Mouse (Mus musculus): ENCODE measurements around the gene Slc8b1. TPM values are rescaled to one million over a fixed set of nuclear protein-coding genes. Genes with fewer than 3 reads are reported as not detected.

Slc8b1 gene
- total and polyA plus RNA-seq, 2 experiments, result 40.6 to 52.4 TPM

- TF ChIP-seq CTCF (IDR thresholded peaks at IDR 0.05; ENCODE audit: low read depth, low read length), result no peak
- 90% methylated on average over 11 of the region's 11 CpGs for WGBS
- no peaks in the 10 kb centered on the region for H3K79me2 ChIP-seq (ENCODE audit: control insufficient read depth, insufficient read depth, low read length)
- H3K27ac ChIP-seq (replicated peaks; ENCODE audit: insufficient read depth, low read depth, low read length), result no peak overlapping the region
- H3K9ac ChIP-seq (ENCODE audit: low read depth, low read length), result no peak overlapping the region
- no peak for DNase-seq (ENCODE audit: extremely low read depth, low read depth, low spot score)
- H3K27me3 ChIP-seq (ENCODE audit: control insufficient read depth, insufficient read depth, low read length), result no peaks in the 10 kb centered on the region
- H3K4me3 ChIP-seq (ENCODE audit: insufficient read depth, low read depth, low read length), result no peak overlapping the region
- no peaks in the 10 kb centered on the region for H3K4me1 ChIP-seq (ENCODE audit: control insufficient read depth, insufficient read depth, low read length)
- H3K36me3 ChIP-seq (ENCODE audit: control insufficient read depth, insufficient read depth, low read length), result peaks cover 39% of the 10 kb centered on the region
Measured at GRCm38 (mm10) chr5:120548236-120548850, 37.4 kb downstream of the Slc8b1 start.

GRCm38 (mm10) chr5:120550137-120550536 is 39.2 kb downstream of the Slc8b1 start:
- 57% methylated on average over 5 of the region's 5 CpGs for WGBS
- Histone ChIP-seq H3K9ac (ENCODE audit: low read depth, low read length) (no peak overlapping the region), H3K36me3 (ENCODE audit: control insufficient read depth, insufficient read depth, low read length) (peaks cover 43% of the 10 kb centered on the region)

GRCm38 (mm10) chr5:120550673-120551072 is 39.7 kb downstream of the Slc8b1 start:
- Histone ChIP-seq H3K27ac (replicated peaks; ENCODE audit: insufficient read depth, low read depth, low read length) (no peak overlapping the region), H3K4me1 (ENCODE audit: control insufficient read depth, insufficient read depth, low read length) (no peaks in the 10 kb centered on the region), H3K4me3 (ENCODE audit: insufficient read depth, low read depth, low read length) (no peak overlapping the region), H3K27me3 (ENCODE audit: control insufficient read depth, insufficient read depth, low read length) (no peaks in the 10 kb centered on the region), H3K36me3 (ENCODE audit: control insufficient read depth, insufficient read depth, low read length) (peaks cover 44% of the 10 kb centered on the region), H3K9ac (ENCODE audit: low read depth, low read length) (no peak overlapping the region), H3K79me2 (ENCODE audit: control insufficient read depth, insufficient read depth, low read length) (no peaks in the 10 kb centered on the region)
- TF ChIP-seq POLR2A (IDR thresholded peaks at IDR 0.05; ENCODE audit: extremely low read depth, insufficient read depth, low read length) (no peak), CTCF (IDR thresholded peaks at IDR 0.05; ENCODE audit: low read depth, low read length) (no peak)
- WGBS, result 99% methylated on average over 5 of the region's 5 CpGs
- no peak for DNase-seq (ENCODE audit: extremely low read depth, low read depth, low spot score)

More at GRCm38 (mm10) chr5:120550137-120550536, 39.2 kb downstream of the Slc8b1 start:
- Histone ChIP-seq H3K4me3 (ENCODE audit: insufficient read depth, low read depth, low read length) (no peak overlapping the region), H3K27ac (replicated peaks; ENCODE audit: insufficient read depth, low read depth, low read length) (no peak overlapping the region), H3K79me2 (ENCODE audit: control insufficient read depth, insufficient read depth, low read length) (no peaks in the 10 kb centered on the region), H3K4me1 (ENCODE audit: control insufficient read depth, insufficient read depth, low read length) (no peaks in the 10 kb centered on the region), H3K27me3 (ENCODE audit: control insufficient read depth, insufficient read depth, low read length) (no peaks in the 10 kb centered on the region)
- DNase-seq (ENCODE audit: extremely low read depth, low read depth, low spot score), result no peak
- TF ChIP-seq CTCF (IDR thresholded peaks at IDR 0.05; ENCODE audit: low read depth, low read length) (no peak), POLR2A (IDR thresholded peaks at IDR 0.05; ENCODE audit: extremely low read depth, insufficient read depth, low read length) (no peak)

- no peaks in the 10 kb centered on the region for H3K27me3 ChIP-seq (ENCODE audit: control insufficient read depth, insufficient read depth, low read length)
- DNase-seq (ENCODE audit: extremely low read depth, low read depth, low spot score), result no peak
- WGBS, result 94% methylated on average over 24 of the region's 24 CpGs
- H3K4me3 ChIP-seq (ENCODE audit: insufficient read depth, low read depth, low read length), result no peak overlapping the region
- no peak overlapping the region for H3K27ac ChIP-seq (replicated peaks; ENCODE audit: insufficient read depth, low read depth, low read length)
- H3K9ac ChIP-seq (ENCODE audit: low read depth, low read length), result no peak overlapping the region
- TF ChIP-seq POLR2A (IDR thresholded peaks at IDR 0.05; ENCODE audit: extremely low read depth, insufficient read depth, low read length), result no peak
- TF ChIP-seq CTCF (IDR thresholded peaks at IDR 0.05; ENCODE audit: low read depth, low read length), result no peak
- peaks cover 11% of the 10 kb centered on the region for H3K4me1 ChIP-seq (ENCODE audit: control insufficient read depth, insufficient read depth, low read length)
- H3K36me3 ChIP-seq (ENCODE audit: control insufficient read depth, insufficient read depth, low read length), result peaks cover 32% of the 10 kb centered on the region
- H3K79me2 ChIP-seq (ENCODE audit: control insufficient read depth, insufficient read depth, low read length), result peaks cover 9% of the 10 kb centered on the region; the same call in 1 of the 2 replicates
Measured at GRCm38 (mm10) chr5:120555871-120556270, 44.9 kb downstream of the Slc8b1 start.

- Histone ChIP-seq H3K9ac (ENCODE audit: low read depth, low read length) (no peak overlapping the region), H3K36me3 (ENCODE audit: control insufficient read depth, insufficient read depth, low read length) (peaks cover 24% of the 10 kb centered on the region), H3K79me2 (ENCODE audit: control insufficient read depth, insufficient read depth, low read length) (peaks cover 9% of the 10 kb centered on the region; the same call in 1 of the 2 replicates), H3K4me1 (ENCODE audit: control insufficient read depth, insufficient read depth, low read length) (peaks cover 19% of the 10 kb centered on the region), H3K27ac (replicated peaks; ENCODE audit: insufficient read depth, low read depth, low read length) (no peak overlapping the region), H3K4me3 (ENCODE audit: insufficient read depth, low read depth, low read length) (no peak overlapping the region), H3K27me3 (ENCODE audit: control insufficient read depth, insufficient read depth, low read length) (no peaks in the 10 kb centered on the region)
- no peak for TF ChIP-seq POLR2A (IDR thresholded peaks at IDR 0.05; ENCODE audit: extremely low read depth, insufficient read depth, low read length)
- TF ChIP-seq CTCF (IDR thresholded peaks at IDR 0.05; ENCODE audit: low read depth, low read length), result no peak
- 69% methylated on average over 8 of the region's 8 CpGs for WGBS
- peak; percentile 47 for DNase-seq (ENCODE audit: extremely low read depth, low read depth, low spot score)
Measured at GRCm38 (mm10) chr5:120558041-120558440, 47.1 kb downstream of the Slc8b1 start.

GRCm38 (mm10) chr5:120558762-120559161 is 47.8 kb downstream of the Slc8b1 start:
- Histone ChIP-seq H3K4me1 (ENCODE audit: control insufficient read depth, insufficient read depth, low read length) (peaks cover 24% of the 10 kb centered on the region), H3K9ac (ENCODE audit: low read depth, low read length) (0 out of 2 replicates have a peak overlapping the region, but pooled peaks have one; percentile 15), H3K27ac (replicated peaks; ENCODE audit: insufficient read depth, low read depth, low read length) (peak overlapping the region; percentile 39), H3K27me3 (ENCODE audit: control insufficient read depth, insufficient read depth, low read length) (no peaks in the 10 kb centered on the region), H3K79me2 (ENCODE audit: control insufficient read depth, insufficient read depth, low read length) (peaks cover 9% of the 10 kb centered on the region; the same call in 1 of the 2 replicates), H3K4me3 (ENCODE audit: insufficient read depth, low read depth, low read length) (peak overlapping the region; percentile 19; the same call in 1 of the 2 replicates), H3K36me3 (ENCODE audit: control insufficient read depth, insufficient read depth, low read length) (peaks cover 19% of the 10 kb centered on the region)
- peak; percentile 83 for DNase-seq (ENCODE audit: extremely low read depth, low read depth, low spot score)
- 11% methylated on average over 14 of the region's 14 CpGs for WGBS
- TF ChIP-seq CTCF (IDR thresholded peaks at IDR 0.05; ENCODE audit: low read depth, low read length) (no peak), POLR2A (IDR thresholded peaks at IDR 0.05; ENCODE audit: extremely low read depth, insufficient read depth, low read length) (no peak)
